Mouse (Mus musculus): Measurements from ENCODE around the gene Gli2. TPM values are rescaled to one million over a fixed set of nuclear protein-coding genes. Genes with fewer than 3 reads are reported as not detected.

Gene Gli2
- total and polyA plus RNA-seq, 2 experiments: 0.10 TPM; not detected in 1

- H3K27ac ChIP-seq (replicated peaks; ENCODE audit: insufficient read depth, low read depth, low read length): no peak overlapping the region
- no peak overlapping the region for H3K4me3 ChIP-seq (ENCODE audit: insufficient read depth, low read depth, low read length)
- H3K79me2 ChIP-seq (ENCODE audit: control insufficient read depth, insufficient read depth, low read length): no peaks in the 10 kb centered on the region
- WGBS: 81% methylated on average over 7 of the region's 7 CpGs
- no peaks in the 10 kb centered on the region for H3K36me3 ChIP-seq (ENCODE audit: control insufficient read depth, insufficient read depth, low read length)
- no peaks in the 10 kb centered on the region for H3K4me1 ChIP-seq (ENCODE audit: control insufficient read depth, insufficient read depth, low read length)
- 0 out of 2 replicates have a peak, but pooled peaks cover 3% of the 10 kb centered on the region for H3K27me3 ChIP-seq (ENCODE audit: control insufficient read depth, insufficient read depth, low read length)
- TF ChIP-seq POLR2A (IDR thresholded peaks at IDR 0.05; ENCODE audit: extremely low read depth, insufficient read depth, low read length): no peak
- TF ChIP-seq CTCF (IDR thresholded peaks at IDR 0.05; ENCODE audit: low read depth, low read length): no peak
- no peak for DNase-seq (ENCODE audit: extremely low read depth, low read depth, low spot score)
- H3K9ac ChIP-seq (ENCODE audit: low read depth, low read length): no peak overlapping the region
Measured at GRCm38 (mm10) chr1:118799322-118800116, 253.9 kb downstream of the Gli2 start.

DNA sequence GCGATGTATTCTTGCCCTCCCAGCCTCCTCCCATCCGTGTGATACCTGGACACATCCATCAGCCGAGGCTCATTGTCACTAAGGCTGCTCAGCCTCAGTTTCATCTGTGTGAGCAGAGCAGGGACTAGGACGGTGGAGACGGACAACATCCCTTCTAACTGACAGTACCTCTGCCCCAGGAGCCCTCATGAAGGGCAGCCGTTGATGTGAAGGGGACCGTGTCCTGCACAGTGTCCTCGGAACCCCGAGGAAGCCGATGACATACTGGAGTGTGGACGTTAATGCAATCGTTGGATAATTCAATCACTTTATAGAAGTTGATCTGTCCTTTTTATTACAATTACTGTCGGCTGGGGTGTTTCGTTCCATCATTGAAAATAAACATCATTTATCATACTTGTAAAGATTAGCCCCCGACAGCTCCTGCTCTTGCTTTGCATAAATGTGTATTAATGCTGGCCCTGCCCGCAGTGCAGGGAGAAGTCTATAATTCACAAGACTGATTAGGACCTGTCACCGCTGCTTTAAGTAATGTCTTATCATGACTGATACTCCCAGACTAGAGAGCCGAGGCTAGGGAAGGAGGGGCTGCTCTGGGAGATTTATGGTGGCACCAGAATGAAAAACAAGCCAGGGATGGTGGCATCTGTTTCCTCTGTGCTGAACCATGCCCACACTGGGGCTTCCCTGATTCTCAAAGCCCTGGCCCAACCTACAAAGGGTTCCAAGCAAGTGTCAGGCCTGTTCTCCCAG, 257.8 kb downstream of the Gli2 start:
- Histone ChIP-seq H3K27me3 (ENCODE audit: control insufficient read depth, insufficient read depth, low read length) (0 out of 2 replicates have a peak, but pooled peaks cover 3% of the 10 kb centered on the region), H3K4me3 (ENCODE audit: insufficient read depth, low read depth, low read length) (no peak overlapping the region), H3K27ac (replicated peaks; ENCODE audit: insufficient read depth, low read depth, low read length) (no peak overlapping the region), H3K9ac (ENCODE audit: low read depth, low read length) (no peak overlapping the region), H3K4me1 (ENCODE audit: control insufficient read depth, insufficient read depth, low read length) (no peaks in the 10 kb centered on the region), H3K36me3 (ENCODE audit: control insufficient read depth, insufficient read depth, low read length) (no peaks in the 10 kb centered on the region), H3K79me2 (ENCODE audit: control insufficient read depth, insufficient read depth, low read length) (no peaks in the 10 kb centered on the region)
- no peak for DNase-seq (ENCODE audit: extremely low read depth, low read depth, low spot score)
- WGBS: 84% methylated on average over 18 of the region's 18 CpGs
- TF ChIP-seq POLR2A (IDR thresholded peaks at IDR 0.05; ENCODE audit: extremely low read depth, insufficient read depth, low read length): no peak
- TF ChIP-seq CTCF (IDR thresholded peaks at IDR 0.05; ENCODE audit: low read depth, low read length): no peak

- no peak for DNase-seq (ENCODE audit: extremely low read depth, low read depth, low spot score)
- Histone ChIP-seq H3K36me3 (ENCODE audit: control insufficient read depth, insufficient read depth, low read length) (no peaks in the 10 kb centered on the region), H3K9ac (ENCODE audit: low read depth, low read length) (no peak overlapping the region), H3K27me3 (ENCODE audit: control insufficient read depth, insufficient read depth, low read length) (no peaks in the 10 kb centered on the region), H3K27ac (replicated peaks; ENCODE audit: insufficient read depth, low read depth, low read length) (no peak overlapping the region), H3K4me3 (ENCODE audit: insufficient read depth, low read depth, low read length) (no peak overlapping the region), H3K4me1 (ENCODE audit: control insufficient read depth, insufficient read depth, low read length) (no peaks in the 10 kb centered on the region), H3K79me2 (ENCODE audit: control insufficient read depth, insufficient read depth, low read length) (no peaks in the 10 kb centered on the region)
- 92% methylated on average over 2 of the region's 2 CpGs for WGBS
- TF ChIP-seq CTCF (IDR thresholded peaks at IDR 0.05; ENCODE audit: low read depth, low read length) (no peak), POLR2A (IDR thresholded peaks at IDR 0.05; ENCODE audit: extremely low read depth, insufficient read depth, low read length) (no peak)
Measured at GRCm38 (mm10) chr1:118789871-118790270, 263.5 kb downstream of the Gli2 start.

DNA sequence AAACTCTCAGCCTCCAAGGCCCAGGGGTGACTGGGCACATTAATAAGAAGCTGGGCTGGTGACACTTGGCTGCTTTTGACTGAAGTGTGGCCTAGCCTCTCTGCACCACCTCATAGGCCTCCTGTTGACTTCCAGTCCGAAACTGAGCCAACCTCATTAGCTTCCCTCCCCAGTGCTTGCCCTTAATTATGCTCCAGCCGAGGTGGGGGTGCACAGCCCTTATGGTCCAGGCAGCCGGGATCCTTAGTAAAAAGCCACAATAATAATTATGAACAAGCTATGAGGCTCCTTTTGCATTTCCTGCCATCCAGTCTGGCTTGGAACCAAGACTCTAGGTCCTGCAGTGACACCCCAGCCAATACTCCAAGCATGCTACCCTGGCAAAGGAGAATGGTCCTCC, 264.0 kb downstream of the Gli2 start:
- Histone ChIP-seq H3K4me3 (ENCODE audit: insufficient read depth, low read depth, low read length) (no peak overlapping the region), H3K36me3 (ENCODE audit: control insufficient read depth, insufficient read depth, low read length) (no peaks in the 10 kb centered on the region), H3K27ac (replicated peaks; ENCODE audit: insufficient read depth, low read depth, low read length) (no peak overlapping the region), H3K9ac (ENCODE audit: low read depth, low read length) (no peak overlapping the region), H3K27me3 (ENCODE audit: control insufficient read depth, insufficient read depth, low read length) (no peaks in the 10 kb centered on the region), H3K79me2 (ENCODE audit: control insufficient read depth, insufficient read depth, low read length) (no peaks in the 10 kb centered on the region), H3K4me1 (ENCODE audit: control insufficient read depth, insufficient read depth, low read length) (no peaks in the 10 kb centered on the region)
- WGBS: 83% methylated on average over 3 of the region's 3 CpGs
- no peak for TF ChIP-seq POLR2A (IDR thresholded peaks at IDR 0.05; ENCODE audit: extremely low read depth, insufficient read depth, low read length)
- TF ChIP-seq CTCF (IDR thresholded peaks at IDR 0.05; ENCODE audit: low read depth, low read length): no peak
- DNase-seq (ENCODE audit: extremely low read depth, low read depth, low spot score): no peak

DNA sequence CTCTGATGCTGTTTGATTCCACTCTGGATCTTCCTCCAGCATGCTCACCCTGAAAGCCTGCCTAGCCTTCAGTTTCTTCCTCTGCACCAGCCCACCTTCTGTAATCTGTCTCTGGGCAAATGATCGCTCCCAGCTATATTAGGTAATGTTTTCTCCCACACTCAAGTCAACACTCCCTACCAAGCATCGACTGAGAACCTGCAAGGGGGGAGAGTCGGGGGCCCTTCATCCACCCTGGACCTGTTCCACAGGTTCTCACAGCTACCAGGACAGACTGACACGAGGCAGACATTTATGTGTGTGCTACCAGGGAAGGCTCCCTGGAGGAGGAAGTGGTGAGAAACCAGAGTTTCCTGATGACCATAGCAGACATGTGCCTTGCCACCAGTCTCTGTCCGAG, 264.6 kb downstream of the Gli2 start:
- Histone ChIP-seq H3K27me3 (ENCODE audit: control insufficient read depth, insufficient read depth, low read length) (no peaks in the 10 kb centered on the region), H3K79me2 (ENCODE audit: control insufficient read depth, insufficient read depth, low read length) (no peaks in the 10 kb centered on the region), H3K4me3 (ENCODE audit: insufficient read depth, low read depth, low read length) (no peak overlapping the region), H3K36me3 (ENCODE audit: control insufficient read depth, insufficient read depth, low read length) (no peaks in the 10 kb centered on the region), H3K4me1 (ENCODE audit: control insufficient read depth, insufficient read depth, low read length) (no peaks in the 10 kb centered on the region), H3K27ac (replicated peaks; ENCODE audit: insufficient read depth, low read depth, low read length) (no peak overlapping the region), H3K9ac (ENCODE audit: low read depth, low read length) (no peak overlapping the region)
- TF ChIP-seq POLR2A (IDR thresholded peaks at IDR 0.05; ENCODE audit: extremely low read depth, insufficient read depth, low read length) (no peak), CTCF (IDR thresholded peaks at IDR 0.05; ENCODE audit: low read depth, low read length) (no peak)
- no peak for DNase-seq (ENCODE audit: extremely low read depth, low read depth, low spot score)
- WGBS: 47% methylated on average over 5 of the region's 5 CpGs

Data from liver, adult 2 months (tissue).